Mouse (Mus musculus) ES-E14 (cell line): ENCODE measurements at regions not wholly inside any gene's neighbourhood (a gene's known extent, or its start where the extent isn't known, plus 50 kb on each side); places are given as distances from the start of the nearest gene placed in this dataset.

Experiments used
- DNase-seq: peaks from one replicate; pipeline ENCODE4 v3.0.0-alpha.2; 2013; ENCODE audit warnings: low read depth, low spot score
- H3K27ac ChIP-seq: 2 replicates; pipeline ENCODE4 v1.5.1; 2012; ENCODE audit warnings: low read depth, mild to moderate bottlenecking, low read length, moderate library complexity, mixed read lengths; ENCODE audit not compliant: poor library complexity, insufficient read depth, severe bottlenecking
- H3K36me3 ChIP-seq: 2 replicates; pipeline ENCODE4 v1.6.1; 2012; ENCODE audit warnings: mild to moderate bottlenecking, low read length, moderate library complexity, mixed read lengths; ENCODE audit not compliant: control insufficient read depth, poor library complexity, insufficient read depth, severe bottlenecking
- H3K4me1 ChIP-seq, 2 experiments: fragments of 150-350 bp in 1 of 2; sonication (generic) in 1 of 2; 2 replicates each; pipeline ENCODE4 v1.6.1; 2012; ENCODE audit warnings: low read length in 2 of 2, mild to moderate bottlenecking in 1 of 2, mixed read lengths in 1 of 2; ENCODE audit not compliant: control insufficient read depth in 2 of 2, insufficient read depth in 2 of 2, poor library complexity in 1 of 2
- H3K4me3 ChIP-seq, 2 experiments: fragments of 150-350 bp in 1 of 2; sonication (generic) in 1 of 2; 2 replicates each; pipeline ENCODE4 v1.5.1; 2012; ENCODE audit warnings: low read length in 2 of 2, low read depth in 1 of 2, mild to moderate bottlenecking in 1 of 2, mixed read lengths in 1 of 2; ENCODE audit not compliant: insufficient read depth in 1 of 2, poor library complexity in 1 of 2, severe bottlenecking in 1 of 2
- H3K9ac ChIP-seq: 2 replicates; pipeline ENCODE4 v1.6.1; 2012; ENCODE audit warnings: low read depth, mild to moderate bottlenecking, low read length, mixed read lengths; ENCODE audit not compliant: poor library complexity, insufficient read depth, severe bottlenecking
- H3K9me3 ChIP-seq: fragments of 150-350 bp; sonication (generic); 2 replicates; pipeline ENCODE4 v1.6.1; 2012; ENCODE audit warnings: low read depth, mild to moderate bottlenecking, low read length; ENCODE audit not compliant: control insufficient read depth, insufficient read depth
- CHD2 ChIP-seq: IDR thresholded peaks from 2 replicates; pipeline ENCODE4 v1.6.1; 2014; ENCODE audit warnings: mild to moderate bottlenecking, low read depth, low read length, inconsistent platforms
- HCFC1 ChIP-seq: IDR thresholded peaks from 2 replicates; pipeline ENCODE4 v1.6.1; 2012; ENCODE audit warnings: low read length, inconsistent platforms, borderline replicate concordance; ENCODE audit not compliant: insufficient read depth
- MAFK ChIP-seq: IDR thresholded peaks from 2 replicates; pipeline ENCODE4 v1.6.1; 2014; ENCODE audit warnings: mild to moderate bottlenecking, low read depth, low read length, inconsistent platforms; ENCODE audit not compliant: insufficient read depth
- ZC3H11A ChIP-seq: IDR thresholded peaks from 2 replicates; pipeline ENCODE4 v1.6.1; 2012; ENCODE audit warnings: low read depth, mild to moderate bottlenecking, inconsistent platforms, low read length, borderline replicate concordance
- ZNF384 ChIP-seq: IDR thresholded peaks from 2 replicates; pipeline ENCODE4 v1.6.1; 2012; ENCODE audit warnings: low read depth, low read length, inconsistent platforms
- in situ Hi-C, 2 experiments: fragments of 600-800 bp; cut with MboI; formaldehyde crosslinking; loops; one replicate each; pipeline ENCODE4 v1.15.1; 2025; ENCODE audit warnings: low sequenced_read_pairs in 2 of 2, inconsistent platforms in 1 of 2; ENCODE audit not compliant: unreplicated experiment in 2 of 2

GRCm38 (mm10) chr16:72069581-72069980 is 238.5 kb upstream of the Robo1 start:
- no peak overlapping the region for H3K4me3 ChIP-seq
- no peaks in the 10 kb centered on the region for H3K36me3 ChIP-seq
- no peak overlapping the region for H3K9ac ChIP-seq
- TF ChIP-seq ZNF384 (no peak), HCFC1 (no peak), ZC3H11A (no peak), MAFK (no peak)
- no peak overlapping the region for H3K27ac ChIP-seq
- H3K4me1 ChIP-seq: no peaks in the 10 kb centered on the region; a peak in 1 of 4 replicates
- DNase-seq: no peak
- in situ Hi-C loops: no loop called here
- H3K9me3 ChIP-seq: no peaks in the 10 kb centered on the region

GRCm38 (mm10) chr16:72071756-72072471 is 236.2 kb upstream of the Robo1 start:
- no peak for DNase-seq
- 0 out of 2 replicates have a peak, but pooled peaks have one; percentile 15 for TF ChIP-seq CHD2
- TF ChIP-seq HCFC1: no peak
- Histone ChIP-seq H3K9me3 (no peaks in the 10 kb centered on the region), H3K27ac (no peak overlapping the region), H3K4me3 (no peak overlapping the region), H3K9ac (no peak overlapping the region), H3K4me1 (no peaks in the 10 kb centered on the region; a peak in 1 of 4 replicates), H3K36me3 (no peaks in the 10 kb centered on the region)
- in situ Hi-C loops: no loop called here

GRCm38 (mm10) chr16:72085181-72085580 is 222.9 kb upstream of the Robo1 start:
- Histone ChIP-seq H3K9me3 (no peaks in the 10 kb centered on the region), H3K27ac (no peak overlapping the region), H3K36me3 (no peaks in the 10 kb centered on the region), H3K9ac (no peak overlapping the region), H3K4me1 (no peaks in the 10 kb centered on the region), H3K4me3 (no peak overlapping the region)
- no peak for TF ChIP-seq MAFK
- no peak for TF ChIP-seq ZNF384
- no peak for TF ChIP-seq ZC3H11A
- TF ChIP-seq HCFC1: no peak
- no peak for TF ChIP-seq CHD2
- no peak for DNase-seq
- in situ Hi-C loops: no loop called here

GRCm38 (mm10) chr16:72088053-72088452 is 220.1 kb upstream of the Robo1 start:
- Histone ChIP-seq H3K9ac (no peak overlapping the region), H3K36me3 (no peaks in the 10 kb centered on the region), H3K4me3 (no peak overlapping the region), H3K4me1 (no peaks in the 10 kb centered on the region), H3K27ac (no peak overlapping the region), H3K9me3 (no peaks in the 10 kb centered on the region)
- TF ChIP-seq CHD2 (no peak), MAFK (no peak), ZC3H11A (no peak), HCFC1 (no peak), ZNF384 (no peak)
- DNase-seq: no peak
- in situ Hi-C loops: no loop called here

- TF ChIP-seq ZC3H11A: no peak
- no peak for TF ChIP-seq CHD2
- TF ChIP-seq HCFC1: no peak
- no peak for TF ChIP-seq ZNF384
- TF ChIP-seq MAFK: no peak
- in situ Hi-C loops: no loop called here
- Histone ChIP-seq H3K27ac (no peak overlapping the region), H3K4me3 (no peak overlapping the region), H3K9me3 (no peaks in the 10 kb centered on the region), H3K36me3 (no peaks in the 10 kb centered on the region), H3K9ac (no peak overlapping the region), H3K4me1 (no peaks in the 10 kb centered on the region)
- no peak for DNase-seq
Measured at GRCm38 (mm10) chr16:72088916-72089315, 219.2 kb upstream of the Robo1 start.
